Mouse (Mus musculus) ZHBTc4 (cell line): ENCODE measurements at regions not wholly inside any gene's neighbourhood (a gene's known extent, or its start where the extent isn't known, plus 50 kb on each side); places are given as distances from the start of the nearest gene placed in this dataset.

ENCODE experiments used
- DNase-seq: peaks from one replicate; pipeline ENCODE4 v3.0.0-alpha.2; 2011; ENCODE audit warnings: low read depth, low spot score

- DNase-seq: no peak
These were observed 51.4 kb upstream of the Mpp6 start for GRCm38 (mm10) chr6:50058596-50058995.

- no peak for DNase-seq
These were observed 50.1 kb upstream of the Mpp6 start for GRCm38 (mm10) chr6:50059917-50060316.
